17 mouse cellular contexts compared by ENCODE assay signal in genomic region chr5:76705307-76706173, GRCm38 (mm10). TPM values are rescaled to one million over a fixed set of nuclear protein-coding genes. Genes with fewer than 3 reads are reported as not detected.
DNase-seq lines count a peak whose midpoint lies in the region; ATAC-seq and TF ChIP-seq lines count a peak whose summit lies in the region.
"Had no signal": no experiment of that assay in that cellular context is flagged by ENCODE, and none has a peak within 500 bp of the region (broad histone marks: within the 10 kb centered on the region; RNA-seq: fewer than 3 reads in every experiment).

No protein-coding gene starts in this region.

- peaks cover 32% of the 10 kb centered on the region for H3K4me1 ChIP-seq in midbrain, embryonic 16.5 days (ENCODE audit: control insufficient read depth, insufficient read depth, low read length)
- H3K4me1 ChIP-seq in midbrain, embryonic 14.5 days (ENCODE audit: control insufficient read depth, insufficient read depth, low read length) = peaks cover 18% of the 10 kb centered on the region
- peaks cover 52% of the 10 kb centered on the region for H3K4me1 ChIP-seq in hindbrain, embryonic 15.5 days (replicated peaks)

- no peaks in the 10 kb centered on the region for H3K36me3 ChIP-seq in midbrain, embryonic 16.5 days (ENCODE audit: control insufficient read depth, insufficient read depth, low read length)
- no peaks in the 10 kb centered on the region for H3K36me3 ChIP-seq in midbrain, embryonic 14.5 days (ENCODE audit: control insufficient read depth, insufficient read depth, low read length)
- no peaks in the 10 kb centered on the region for H3K36me3 ChIP-seq in hindbrain, embryonic 15.5 days
- H3K36me3 ChIP-seq: stomach, embryonic 15.5 days had no signal

- no peak for DNase-seq in layer of hippocampus, adult 2 months (ENCODE audit: low spot score in 2 of 2)
- no peak for DNase-seq in layer of hippocampus, postnatal 10 days (ENCODE audit: low spot score in 2 of 2)
- no peak for DNase-seq in midbrain, embryonic 14.5 days
- no peak for DNase-seq in embryo, embryonic 11 days
- DNase-seq in kidney, postnatal 25 days = no peak
- DNase-seq: cerebellum, adult 9-11 months; gastrocnemius, postnatal 36 days; heart, postnatal 14 days; kidney, adult 2 months; kidney, postnatal 36 days; liver, postnatal 0 days; right cerebral cortex, postnatal 14 days; thymus, adult 2 months had no signal

- no peak for TF ChIP-seq CTCF in layer of hippocampus, adult 2 months (conservative IDR thresholded peaks at IDR 0.05)

- no peaks in the 10 kb centered on the region for H3K27me3 ChIP-seq in midbrain, embryonic 16.5 days (ENCODE audit: control insufficient read depth, insufficient read depth, low read depth, low read length)
- H3K27me3 ChIP-seq in midbrain, embryonic 14.5 days (ENCODE audit: control insufficient read depth, insufficient read depth, low read length) = no peaks in the 10 kb centered on the region
- no peaks in the 10 kb centered on the region for H3K27me3 ChIP-seq in hindbrain, embryonic 15.5 days
- H3K27me3 ChIP-seq: stomach, embryonic 15.5 days had no signal

- WGBS in midbrain, embryonic 16.5 days = 75% methylated on average over 11 of the region's 11 CpGs
- WGBS in midbrain, embryonic 14.5 days = 86% methylated on average over 11 of the region's 11 CpGs
- 62% methylated on average over 11 of the region's 11 CpGs for WGBS in hindbrain, embryonic 15.5 days

- H3K4me3 ChIP-seq in layer of hippocampus, adult 2 months = no peak overlapping the region
- H3K4me3 ChIP-seq in midbrain, embryonic 16.5 days (ENCODE audit: low read depth, low read length) = no peak overlapping the region
- no peak overlapping the region for H3K4me3 ChIP-seq in midbrain, embryonic 14.5 days (replicated peaks; ENCODE audit: low read depth, low read length)
- H3K4me3 ChIP-seq in hindbrain, embryonic 15.5 days = no peak overlapping the region
- H3K4me3 ChIP-seq: stomach, embryonic 15.5 days had no signal

- H3K4me2 ChIP-seq in midbrain, embryonic 16.5 days (ENCODE audit: low read length) = no peak overlapping the region
- H3K4me2 ChIP-seq in midbrain, embryonic 14.5 days (ENCODE audit: low read length) = no peak overlapping the region
- H3K4me2 ChIP-seq in hindbrain, embryonic 15.5 days = no peak overlapping the region
- H3K4me2 ChIP-seq: heart, embryonic 11.5 days; stomach, embryonic 15.5 days had no signal

- ATAC-seq in midbrain, embryonic 16.5 days = no peak
- no peak for ATAC-seq in midbrain, embryonic 14.5 days (ENCODE audit: low FRiP score, low TSS enrichment)
- no peak for ATAC-seq in hindbrain, embryonic 15.5 days (ENCODE audit: low FRiP score, low read depth)
- ATAC-seq: liver, postnatal 0 days had no signal

- no peaks in the 10 kb centered on the region for H3K9me3 ChIP-seq in midbrain, embryonic 16.5 days (replicated peaks; ENCODE audit: control insufficient read depth, low read length, poor library complexity, severe bottlenecking)
- no peaks in the 10 kb centered on the region for H3K9me3 ChIP-seq in midbrain, embryonic 14.5 days (ENCODE audit: control insufficient read depth, low read length)
- H3K9me3 ChIP-seq in hindbrain, embryonic 15.5 days = no peaks in the 10 kb centered on the region
- H3K9me3 ChIP-seq: stomach, embryonic 15.5 days had no signal

- peak overlapping the region; percentile 32; the same call in 1 of the 2 replicates for H3K27ac ChIP-seq in layer of hippocampus, adult 2 months
- peak overlapping the region; percentile 20; the same call in 1 of the 2 replicates for H3K27ac ChIP-seq in midbrain, embryonic 16.5 days (ENCODE audit: low read length)
- H3K27ac ChIP-seq in midbrain, embryonic 14.5 days (replicated peaks; ENCODE audit: low read depth, low read length) = no peak overlapping the region; the same call in 1 of the 2 replicates
- peak overlapping the region; percentile 53 for H3K27ac ChIP-seq in hindbrain, embryonic 15.5 days (replicated peaks)
- H3K27ac ChIP-seq: stomach, embryonic 15.5 days had no signal

- H3K9ac ChIP-seq in midbrain, embryonic 16.5 days (ENCODE audit: low read depth, low read length) = no peak overlapping the region
- no peak overlapping the region for H3K9ac ChIP-seq in midbrain, embryonic 14.5 days (replicated peaks; ENCODE audit: low read length)
- no peak overlapping the region for H3K9ac ChIP-seq in hindbrain, embryonic 15.5 days
- H3K9ac ChIP-seq: liver, postnatal 0 days; stomach, embryonic 15.5 days had no signal

RNA-seq across cellular contexts. Expression of gene C530008M17Rik, which starts 49.2 kb away (rescaled TPM):
- 10 to 100 TPM; 89.9 to 92.4 TPM for total RNA-seq in layer of hippocampus, adult 2 months (2021)
- total RNA-seq in layer of hippocampus, postnatal 10 days (2021) = 100 to 1,000 TPM; 197 to 205 TPM
- 58.3 and 74.4 TPM in 2 replicates for polyA plus RNA-seq in midbrain, embryonic 16.5 days (2015; fragmentation: Nextera tagmentation; extraction: Ambion mirVana)
- 52.1 and 60.0 TPM in 2 replicates for polyA plus RNA-seq in midbrain, embryonic 14.5 days (2014; fragmentation: Nextera tagmentation; extraction: Ambion mirVana)
- polyA plus RNA-seq in hindbrain, embryonic 15.5 days (2015; fragmentation: Nextera tagmentation; extraction: Ambion mirVana) = 68.1 and 76.2 TPM in 2 replicates
